Mouse (Mus musculus) adipose tissue, adult 10 weeks (tissue): Measurements from ENCODE around the gene Cx3cr1. TPM values are rescaled to one million over a fixed set of nuclear protein-coding genes. Genes with fewer than 3 reads are reported as not detected.

ENCODE experiments used
- polyA plus RNA-seq: library from polyadenylated mRNA; stranded (reverse); fragments of 350-450 nt; fragmentation: Illumina TruSeq; extraction: RNeasy Lipid Tissue Mini Kit (QIAGEN cat#74804); gene quantifications from one replicate; pipeline ENCODE4 v1.2.3, GENCODE M21; 2014; ENCODE audit warnings: low read depth, low replicate concordance

The Cx3cr1 gene
- 6.9 TPM for polyA plus RNA-seq

DNA sequence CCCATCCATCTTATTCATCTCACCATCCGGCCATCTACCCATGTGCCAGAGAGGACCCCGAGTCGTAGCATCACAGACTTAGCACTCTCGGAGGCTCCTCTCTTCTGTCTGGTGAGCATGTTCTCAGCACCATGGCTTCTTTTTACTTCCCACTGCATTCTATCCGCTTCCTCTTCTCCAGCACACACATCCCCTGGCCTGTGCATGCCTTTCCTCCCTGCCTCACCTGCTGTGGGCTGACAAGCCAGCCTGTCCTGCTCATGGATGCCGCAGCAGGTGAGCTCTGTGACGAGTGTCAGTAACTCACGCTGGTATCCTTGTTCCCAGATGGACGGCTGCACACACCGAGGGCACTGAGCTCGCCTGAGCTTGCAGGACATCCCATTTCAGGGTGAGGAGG lies at the start of gene Cx3cr1:
Gene Cx3cr1, minus strand, starts transcription at position 101 of the 400 bp plus-strand sequence.

DNA sequence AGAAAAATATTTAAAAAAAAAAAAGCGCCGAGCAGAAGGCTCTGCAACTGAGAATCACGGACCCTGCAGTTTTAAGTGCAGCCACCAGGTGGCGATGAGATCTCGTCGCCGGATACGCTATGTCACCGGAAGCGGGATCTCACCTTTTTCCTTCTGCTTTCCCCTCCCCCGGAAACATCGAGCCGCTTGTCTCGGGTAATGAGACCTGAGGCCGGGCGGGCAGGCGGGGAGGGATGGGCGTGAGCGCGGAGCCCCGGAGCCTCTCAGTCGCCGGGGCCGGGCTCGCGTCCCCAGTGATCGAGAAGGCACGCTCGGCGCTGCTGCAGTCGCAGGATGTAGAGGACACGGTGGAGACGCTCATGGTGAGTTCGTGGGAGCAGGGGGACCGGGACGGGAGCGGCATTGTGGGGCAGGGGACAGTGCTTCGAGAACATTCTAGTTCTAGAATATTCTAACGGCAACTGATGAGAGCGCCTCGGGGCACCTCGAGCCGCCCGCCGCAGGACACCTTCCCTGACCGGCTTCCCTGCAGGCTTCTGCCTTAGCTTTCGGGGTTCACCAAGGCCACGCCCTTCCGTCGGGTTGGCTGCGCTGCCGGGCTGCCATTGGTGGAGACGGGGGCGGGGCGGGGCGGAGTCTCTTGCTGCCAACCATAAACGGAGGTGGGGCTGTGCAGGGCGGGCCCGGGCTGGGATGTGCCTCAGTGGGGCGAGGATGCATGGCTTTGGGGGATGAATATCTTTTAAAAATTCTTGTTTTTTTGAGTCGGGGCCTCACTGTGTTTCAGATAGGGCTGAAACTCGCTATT lies 40.7 kb upstream of the Cx3cr1 start, which contains the start of gene Slc25a38:
Gene Slc25a38, plus strand, starts transcription at position 164 of the 808 bp plus-strand sequence.

DNA sequence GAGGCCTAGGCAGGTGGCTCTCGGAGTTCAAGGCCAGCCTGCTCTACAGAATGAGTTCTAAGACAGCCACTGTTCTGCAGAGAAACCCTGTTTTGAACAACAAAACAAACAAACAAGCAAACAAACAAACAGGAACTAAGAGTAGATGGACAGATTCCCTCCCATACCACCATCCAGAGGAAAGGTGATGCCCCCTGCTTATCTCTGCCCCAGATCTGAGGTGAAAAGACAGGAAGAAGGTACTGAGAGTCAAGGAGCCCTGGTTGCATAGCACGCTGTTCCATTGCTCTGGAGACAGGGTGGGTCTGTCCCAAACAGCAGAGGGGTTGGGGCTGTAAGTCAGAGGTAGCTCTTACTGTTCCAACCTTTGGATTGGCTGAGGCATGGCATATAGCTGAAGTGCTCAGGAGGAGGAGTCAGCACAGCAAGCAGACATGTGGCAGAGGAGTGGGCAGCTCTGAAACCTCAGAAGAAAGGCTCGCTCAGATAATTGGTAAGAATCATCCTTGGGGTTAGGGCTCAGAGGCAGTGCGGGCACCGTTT lies 22.1 kb upstream of the Cx3cr1 start, which contains the start of gene Ccr8:
Gene Ccr8, plus strand, starts transcription at position 419 of the 543 bp plus-strand sequence.

DNA sequence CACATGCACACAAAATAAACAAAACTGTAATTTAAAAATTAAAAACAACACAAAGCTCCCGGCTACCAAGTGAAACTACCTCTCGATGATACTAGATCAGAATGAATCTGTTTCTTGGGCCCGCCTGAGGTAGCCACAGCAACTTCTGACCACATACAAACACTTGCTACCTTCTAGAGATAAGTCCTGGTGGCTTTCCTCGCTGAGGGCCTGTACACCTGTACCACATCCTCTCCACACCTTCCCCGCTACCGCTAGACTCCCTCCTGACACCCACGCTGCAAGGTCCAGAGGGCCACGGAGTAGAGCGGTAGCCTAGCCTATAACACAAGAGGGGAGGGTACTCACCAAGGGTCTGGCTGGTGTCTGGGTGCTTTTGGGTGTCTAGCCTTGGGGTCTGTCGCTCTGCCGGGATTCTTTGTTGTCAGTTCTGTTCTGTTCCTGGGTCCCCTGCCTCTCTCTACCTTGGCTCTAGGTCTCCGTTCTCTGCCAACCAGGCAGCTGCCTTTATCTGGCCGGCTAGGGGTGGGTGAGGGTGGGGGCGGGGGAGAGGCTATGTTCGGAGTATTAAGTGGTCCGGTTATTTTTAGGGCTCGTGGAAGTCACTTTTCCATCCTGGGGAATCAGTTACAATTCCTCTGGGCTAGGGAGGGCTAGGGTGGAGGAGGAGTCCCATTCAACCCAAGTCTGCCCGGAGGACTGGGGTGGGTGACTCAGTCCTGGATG lies 46.4 kb downstream of the Cx3cr1 start, which contains the start of gene Xirp1:
Gene Xirp1, minus strand, starts transcription at position 513 of the 726 bp plus-strand sequence.

DNA sequence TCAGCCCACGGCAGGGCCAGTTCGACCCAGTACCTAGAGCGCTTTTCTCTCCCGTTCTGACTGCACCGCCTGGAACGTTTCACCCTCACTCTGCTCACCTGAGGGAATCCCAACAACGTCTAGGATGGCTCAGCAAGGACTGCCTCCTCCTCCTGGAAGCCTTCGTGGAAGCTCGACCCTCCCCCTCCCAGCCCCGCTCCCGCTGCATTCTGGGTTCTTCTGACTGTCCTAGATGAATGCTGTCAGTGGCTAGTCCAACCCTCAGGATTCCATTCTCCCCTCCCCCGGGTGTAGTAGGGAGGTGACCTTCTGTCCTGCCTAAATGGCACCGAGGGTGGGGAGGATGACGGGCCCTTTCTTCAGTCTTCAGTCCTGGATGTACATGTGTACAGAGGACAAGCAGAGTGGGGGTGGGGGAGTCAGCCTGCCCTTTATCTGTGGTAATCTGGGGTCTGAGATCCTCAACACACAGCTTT lies 85.1 kb downstream of the Cx3cr1 start, which contains the start of gene Csrnp1:
Gene Csrnp1, minus strand, starts transcription at position 123 of the 476 bp plus-strand sequence.

DNA sequence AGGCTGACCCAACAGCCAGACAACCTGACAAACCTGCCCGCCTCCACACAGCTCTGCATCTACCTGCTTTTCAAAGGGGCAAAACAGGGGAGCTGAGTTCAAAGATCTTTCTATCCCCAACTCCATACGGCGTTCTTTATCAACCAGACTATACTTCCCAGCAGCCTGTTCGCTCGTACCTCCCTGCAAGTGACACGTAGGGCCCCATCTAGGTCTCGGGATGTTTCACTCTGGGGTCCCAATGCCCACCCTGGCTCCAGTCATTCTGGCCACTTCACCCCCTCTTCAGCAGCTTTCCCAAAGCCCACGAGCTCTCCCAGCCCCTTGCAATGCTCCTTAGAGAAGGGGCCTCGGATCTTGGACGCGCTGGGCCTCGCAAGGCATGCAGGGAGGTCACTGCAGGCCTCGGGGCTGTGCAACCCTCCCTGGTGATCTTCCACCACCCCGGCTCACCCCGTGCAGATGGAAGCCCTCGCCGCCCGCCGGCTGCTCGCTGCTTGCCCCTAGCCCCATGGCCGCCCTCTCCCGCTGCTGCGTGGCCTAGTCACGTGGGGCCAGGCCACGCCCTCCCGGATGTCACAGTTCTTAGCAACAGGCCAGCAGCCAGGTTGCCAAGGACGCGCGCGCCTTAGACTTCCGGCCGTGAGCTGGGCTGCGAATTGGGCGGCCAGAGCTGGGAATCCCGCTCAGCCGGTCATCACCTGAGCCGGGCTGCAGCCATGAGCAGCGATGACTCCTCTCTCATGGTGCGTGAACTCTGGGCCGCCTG lies 132.5 kb downstream of the Cx3cr1 start, which contains the start of the genes Gorasp1 and Ttc21a:
Gene Gorasp1, minus strand, starts transcription at position 561 of the 769 bp plus-strand sequence.
Gene Ttc21a, plus strand, starts transcription at position 602 of the 769 bp plus-strand sequence.

DNA sequence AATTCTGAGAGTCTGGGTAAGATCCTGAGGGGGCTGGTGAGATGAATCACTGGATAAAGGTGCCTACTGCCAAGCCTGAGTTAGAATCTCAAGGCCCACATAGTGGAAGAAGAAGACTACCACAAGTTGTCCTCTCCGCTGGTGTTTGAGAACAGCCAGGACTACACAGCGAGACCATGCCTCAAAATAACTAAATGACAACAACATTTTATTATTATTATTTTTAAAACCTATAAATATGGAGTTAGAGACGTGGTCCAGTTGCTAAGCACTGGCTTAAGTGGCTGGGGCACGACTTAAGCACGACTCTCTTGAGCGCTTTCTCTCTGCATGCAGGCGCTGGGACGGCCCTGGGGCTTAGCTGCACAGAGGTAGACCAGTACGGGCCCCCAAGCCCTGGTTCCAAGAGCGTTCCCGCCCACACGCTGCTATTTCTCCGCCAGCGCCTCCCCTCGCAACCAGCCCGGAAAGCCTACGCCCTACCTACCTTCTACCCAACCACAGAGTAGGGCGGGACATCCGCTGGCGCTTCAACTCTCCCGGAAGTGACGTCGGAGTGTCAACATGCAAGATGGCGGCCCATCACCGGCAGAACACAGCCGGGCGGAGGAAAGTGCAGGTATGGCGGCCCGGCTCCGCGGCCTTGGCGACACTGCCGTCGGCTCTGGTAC lies 175.2 kb downstream of the Cx3cr1 start, which contains the start of gene Wdr48:
Gene Wdr48, plus strand, starts transcription at position 540 of the 671 bp plus-strand sequence.

Other genes with a start within 250 kb of the Cx3cr1 start
- gene Scn11a, start 244.4 kb downstream of the Cx3cr1 start, polyA plus RNA-seq, result not detected
- gene Wdr48, start 175.0 kb downstream of the Cx3cr1 start, polyA plus RNA-seq, result 36.3 TPM
- 33.6 TPM for gene Gorasp1, start 132.3 kb downstream of the Cx3cr1 start, polyA plus RNA-seq
- gene Ttc21a, start 132.3 kb downstream of the Cx3cr1 start, polyA plus RNA-seq, result 6.3 TPM
- 8.6 TPM for gene Csrnp1, start 85.2 kb downstream of the Cx3cr1 start, polyA plus RNA-seq
- gene Xirp1, start 46.3 kb downstream of the Cx3cr1 start, polyA plus RNA-seq, result 0.25 TPM
- gene Ccr8, start 22.2 kb upstream of the Cx3cr1 start, polyA plus RNA-seq, result not detected
- gene Slc25a38, start 40.5 kb upstream of the Cx3cr1 start, polyA plus RNA-seq, result 23.7 TPM
- gene Rpsa, start 57.8 kb upstream of the Cx3cr1 start, polyA plus RNA-seq, result 1,283 TPM
- 0.17 TPM for gene Mobp, start 79.8 kb upstream of the Cx3cr1 start, polyA plus RNA-seq
- gene Myrip, start 231.6 kb upstream of the Cx3cr1 start, polyA plus RNA-seq, result 3.3 TPM